Mouse (Mus musculus): ENCODE measurements around the gene Usf2.

The Usf2 gene

GRCm38 (mm10) chr7:30917219-30917618 lies 39.4 kb downstream of the Usf2 start:
- DNase-seq (ENCODE audit: low spot score in 2 of 2): no peak

GRCm38 (mm10) chr7:30916713-30917112 lies 39.9 kb downstream of the Usf2 start:
- no peak for DNase-seq (ENCODE audit: low spot score in 2 of 2)

GRCm38 (mm10) chr7:30914732-30915131 lies 41.9 kb downstream of the Usf2 start, which contains the start of gene Mag:
Gene Mag, minus strand, starts transcription at chr7:30914873.
- DNase-seq (ENCODE audit: low spot score in 2 of 2): no peak

GRCm38 (mm10) chr7:30909773-30910172 lies 46.8 kb downstream of the Usf2 start:
- DNase-seq (ENCODE audit: low spot score in 2 of 2): no peak

GRCm38 (mm10) chr7:30908992-30909431 lies 47.6 kb downstream of the Usf2 start:
- DNase-seq (ENCODE audit: low spot score in 2 of 2): no peak

- no peak for DNase-seq (ENCODE audit: low spot score in 2 of 2)
Measured at GRCm38 (mm10) chr7:30908277-30908991, 48.2 kb downstream of the Usf2 start.

- DNase-seq (ENCODE audit: low spot score in 2 of 2): peak in 1 of 2 experiments; percentile 25
Measured at GRCm38 (mm10) chr7:30904042-30904441, 52.6 kb downstream of the Usf2 start.

All from frontal cortex, postnatal 14 days (tissue).